In the genomic region with DNA sequence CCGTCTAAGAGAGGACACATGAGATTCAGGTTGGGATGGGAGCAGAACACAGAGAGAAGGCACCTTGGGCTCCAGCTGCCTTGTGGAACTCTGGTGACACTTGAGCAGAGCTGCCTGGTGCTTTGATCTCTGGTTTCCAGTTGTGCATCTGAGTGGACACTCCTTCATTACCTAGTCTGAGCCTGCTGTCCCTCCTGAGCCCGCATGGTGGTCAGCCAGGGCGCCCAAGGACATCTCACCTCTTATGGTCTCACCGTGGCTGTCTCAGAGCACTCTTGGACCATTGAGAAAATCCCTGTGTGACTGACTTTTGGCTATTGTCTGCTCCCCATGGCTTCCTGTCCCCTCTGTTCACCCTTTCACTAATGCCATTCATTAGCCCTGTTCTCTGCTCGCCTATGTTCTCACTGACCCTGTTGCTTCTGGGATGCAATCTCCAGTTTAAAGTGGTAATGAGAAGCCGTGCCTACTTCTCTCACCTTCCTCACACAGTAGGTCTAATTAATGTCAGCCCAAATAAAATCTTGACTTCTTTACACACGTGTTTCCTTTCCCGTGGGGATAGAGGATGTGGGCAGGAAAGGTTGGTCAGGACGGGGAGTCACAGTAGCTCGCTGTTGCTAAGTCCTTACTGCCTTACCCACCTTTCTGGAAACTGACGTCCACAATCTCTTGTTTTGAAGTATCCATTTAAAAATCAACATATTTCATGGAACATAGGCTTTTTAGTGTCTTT, we compare ENCODE assay signal across 19 mouse cellular contexts.
DNase-seq lines count a peak whose midpoint lies in the region; ATAC-seq and TF ChIP-seq lines count a peak whose summit lies in the region.
"Had no signal": no experiment of that assay in that cellular context is flagged by ENCODE, and none has a peak within 500 bp of the region (broad histone marks: within the 10 kb centered on the region; RNA-seq: fewer than 3 reads in every experiment).

No protein-coding gene starts in this region.

- H3K27me3 ChIP-seq in midbrain, embryonic 11.5 days (ENCODE audit: control insufficient read depth, insufficient read depth, low read length) = no peaks in the 10 kb centered on the region
- no peaks in the 10 kb centered on the region for H3K27me3 ChIP-seq in midbrain, postnatal 0 days (ENCODE audit: insufficient read depth, low read length)
- H3K27me3 ChIP-seq: CH12.LX; embryonic facial prominence, embryonic 12.5 days; embryonic facial prominence, embryonic 15.5 days; heart, embryonic 13.5 days; hindbrain, embryonic 12.5 days; hindbrain, embryonic 15.5 days; Patski had no signal

- WGBS in midbrain, embryonic 11.5 days = 54% methylated on average over 11 of the region's 11 CpGs
- 56% methylated on average over 11 of the region's 11 CpGs for WGBS in midbrain, postnatal 0 days

- H3K4me2 ChIP-seq in midbrain, embryonic 11.5 days = no peak overlapping the region
- no peak overlapping the region for H3K4me2 ChIP-seq in midbrain, postnatal 0 days (ENCODE audit: low read depth, low read length, poor library complexity, severe bottlenecking)
- H3K4me2 ChIP-seq: embryonic facial prominence, embryonic 12.5 days; embryonic facial prominence, embryonic 15.5 days; heart, embryonic 13.5 days; hindbrain, embryonic 12.5 days; hindbrain, embryonic 15.5 days had no signal

- no peaks in the 10 kb centered on the region for H3K9me3 ChIP-seq in midbrain, embryonic 11.5 days (ENCODE audit: control insufficient read depth, low read length)
- no peaks in the 10 kb centered on the region for H3K9me3 ChIP-seq in midbrain, postnatal 0 days (ENCODE audit: low read length)
- H3K9me3 ChIP-seq: embryonic facial prominence, embryonic 12.5 days; embryonic facial prominence, embryonic 15.5 days; heart, embryonic 10.5 days; heart, embryonic 13.5 days; hindbrain, embryonic 12.5 days; hindbrain, embryonic 15.5 days had no signal

- TF ChIP-seq CTCF in midbrain, postnatal 0 days (IDR thresholded peaks at IDR 0.05) = no peak

- H3K9ac ChIP-seq in midbrain, embryonic 11.5 days (ENCODE audit: low read length) = no peak overlapping the region
- H3K9ac ChIP-seq in midbrain, postnatal 0 days (replicated peaks; ENCODE audit: low read length, poor library complexity, severe bottlenecking) = no peak overlapping the region
- H3K9ac ChIP-seq: embryonic facial prominence, embryonic 12.5 days; embryonic facial prominence, embryonic 15.5 days; forebrain, postnatal 0 days; heart, embryonic 13.5 days; hindbrain, embryonic 12.5 days; hindbrain, embryonic 15.5 days had no signal

- H3K36me3 ChIP-seq in midbrain, embryonic 11.5 days (ENCODE audit: control insufficient read depth, insufficient read depth, low read length) = no peaks in the 10 kb centered on the region
- no peaks in the 10 kb centered on the region for H3K36me3 ChIP-seq in midbrain, postnatal 0 days (ENCODE audit: insufficient read depth, low read length)
- H3K36me3 ChIP-seq: embryonic facial prominence, embryonic 12.5 days; embryonic facial prominence, embryonic 15.5 days; G1E; heart, embryonic 10.5 days; heart, embryonic 13.5 days; hindbrain, embryonic 12.5 days; hindbrain, embryonic 15.5 days had no signal

- peak; percentile 80 for DNase-seq in heart, adult 11 months
- DNase-seq in heart, postnatal 4 days = no peak
- peak; percentile 85 for DNase-seq in midbrain, embryonic 11.5 days (ENCODE audit: low spot score, missing footprints)
- no peak for DNase-seq in midbrain, postnatal 0 days (ENCODE audit: low spot score)
- no peak for DNase-seq in ovary, postnatal 36 days (ENCODE audit: low spot score)
- no peak for DNase-seq in kidney, postnatal 36 days

- peaks cover 5% of the 10 kb centered on the region; the same call in 1 of the 2 replicates for H3K4me1 ChIP-seq in midbrain, embryonic 11.5 days (ENCODE audit: control insufficient read depth, insufficient read depth, low read length)
- no peaks in the 10 kb centered on the region for H3K4me1 ChIP-seq in midbrain, postnatal 0 days (ENCODE audit: insufficient read depth, low read length)
- H3K4me1 ChIP-seq: embryonic facial prominence, embryonic 12.5 days; embryonic facial prominence, embryonic 15.5 days; heart, embryonic 10.5 days; heart, embryonic 13.5 days had no signal

- H3K4me3 ChIP-seq in midbrain, embryonic 11.5 days (ENCODE audit: low read depth, low read length) = no peak overlapping the region
- no peak overlapping the region for H3K4me3 ChIP-seq in midbrain, postnatal 0 days (ENCODE audit: low read depth, low read length)
- H3K4me3 ChIP-seq: embryonic facial prominence, embryonic 12.5 days; embryonic facial prominence, embryonic 15.5 days; gastrocnemius, adult 2 months; heart, adult 2 months; heart, embryonic 10.5 days; heart, embryonic 13.5 days; hindbrain, embryonic 12.5 days; hindbrain, embryonic 15.5 days had no signal

- H3K27ac ChIP-seq in midbrain, embryonic 11.5 days (ENCODE audit: low read depth, low read length) = no peak overlapping the region
- H3K27ac ChIP-seq in midbrain, postnatal 0 days (ENCODE audit: low read depth, low read length) = no peak overlapping the region
- H3K27ac ChIP-seq: embryonic facial prominence, embryonic 12.5 days; embryonic facial prominence, embryonic 15.5 days; gastrocnemius, adult 2 months; heart, adult 2 months; heart, embryonic 10.5 days; heart, embryonic 13.5 days; hindbrain, embryonic 12.5 days; hindbrain, embryonic 15.5 days had no signal

- ATAC-seq in midbrain, embryonic 11.5 days (ENCODE audit: low FRiP score) = peak; percentile 10; the same call in 1 of the 2 replicates
- ATAC-seq in midbrain, postnatal 0 days (ENCODE audit: low FRiP score) = no peak
- ATAC-seq in granulocyte monocyte progenitor cell, adult 5-6 weeks (replicated peaks; ENCODE audit: poor library complexity, severe bottlenecking) = peak; percentile 26; the same call in 1 of the 2 replicates

Comparison
In these comparisons a context has a peak if more than half of its experiments do, and no peak if none do; other contexts are left out.
1. DNase-seq: peak in heart, adult 11 months (single experiment) and midbrain, embryonic 11.5 days (single experiment); none in heart, postnatal 4 days (single experiment), midbrain, postnatal 0 days (single experiment), ovary, postnatal 36 days (single experiment) and kidney, postnatal 36 days (0 of 2).